Mouse (Mus musculus) liver, embryonic 12.5 days (tissue): ENCODE data around the gene Tmem9b. TPM values are rescaled to one million over a fixed set of nuclear protein-coding genes. Genes with fewer than 3 reads are reported as not detected.

Source experiments
- ATAC-seq: fragments of 200-750 bp; cut with Nextera tagmentation; 2 replicates; pipeline ENCODE4 v1.8.0; 2017; ENCODE audit warnings: moderate number of reproducible peaks, mild to moderate bottlenecking, moderate library complexity
- H3K27ac ChIP-seq: fragments of 300-500 bp; sonication (generic); 2 replicates; pipeline ENCODE4 v1.5.1; 2016; ENCODE audit warnings: mild to moderate bottlenecking
- H3K27me3 ChIP-seq: fragments of 300-500 bp; sonication (generic); replicated peaks from 2 replicates; pipeline ENCODE4 v1.6.1; 2016; ENCODE audit warnings: mild to moderate bottlenecking, moderate library complexity
- H3K36me3 ChIP-seq: fragments of 300-500 bp; sonication (generic); 2 replicates; pipeline ENCODE4 v1.6.1; 2016; ENCODE audit warnings: mild to moderate bottlenecking, moderate library complexity
- H3K4me1 ChIP-seq: fragments of 300-500 bp; sonication (generic); 2 replicates; pipeline ENCODE4 v1.6.1; 2016
- H3K4me2 ChIP-seq: fragments of 300-500 bp; sonication (generic); 2 replicates; pipeline ENCODE4 v1.6.1; 2016; ENCODE audit warnings: mild to moderate bottlenecking, moderate library complexity
- H3K4me3 ChIP-seq: fragments of 300-500 bp; sonication (generic); 2 replicates; pipeline ENCODE4 v1.5.1; 2016; ENCODE audit warnings: mild to moderate bottlenecking, moderate library complexity
- H3K9ac ChIP-seq: fragments of 300-500 bp; sonication (generic); 2 replicates; pipeline ENCODE4 v1.6.1; 2016; ENCODE audit warnings: mild to moderate bottlenecking, moderate library complexity
- H3K9me3 ChIP-seq: fragments of 300-500 bp; sonication (generic); replicated peaks from 2 replicates; pipeline ENCODE4 v1.6.1; 2016; ENCODE audit warnings: mild to moderate bottlenecking, moderate library complexity
- WGBS: fragments of 180-500 bp; shearing (Covaris S2); methylation state at CpG from one replicate; pipeline ENCODE4 v1.1.7; 2016; ENCODE audit not compliant: insufficient replicate concordance; 5-methylcytosine and 5-hydroxymethylcytosine counted together
- polyA plus RNA-seq: library from polyadenylated mRNA; unstranded; fragments of >200 nt; fragmentation: Nextera tagmentation; extraction: Ambion mirVana; gene quantifications from 2 replicates; pipeline ENCODE4 v1.2.1, GENCODE M21; 2016

The Tmem9b gene
- polyA plus RNA-seq, 1 experiment from 2014 or later, result 38.8 TPM

DNA sequence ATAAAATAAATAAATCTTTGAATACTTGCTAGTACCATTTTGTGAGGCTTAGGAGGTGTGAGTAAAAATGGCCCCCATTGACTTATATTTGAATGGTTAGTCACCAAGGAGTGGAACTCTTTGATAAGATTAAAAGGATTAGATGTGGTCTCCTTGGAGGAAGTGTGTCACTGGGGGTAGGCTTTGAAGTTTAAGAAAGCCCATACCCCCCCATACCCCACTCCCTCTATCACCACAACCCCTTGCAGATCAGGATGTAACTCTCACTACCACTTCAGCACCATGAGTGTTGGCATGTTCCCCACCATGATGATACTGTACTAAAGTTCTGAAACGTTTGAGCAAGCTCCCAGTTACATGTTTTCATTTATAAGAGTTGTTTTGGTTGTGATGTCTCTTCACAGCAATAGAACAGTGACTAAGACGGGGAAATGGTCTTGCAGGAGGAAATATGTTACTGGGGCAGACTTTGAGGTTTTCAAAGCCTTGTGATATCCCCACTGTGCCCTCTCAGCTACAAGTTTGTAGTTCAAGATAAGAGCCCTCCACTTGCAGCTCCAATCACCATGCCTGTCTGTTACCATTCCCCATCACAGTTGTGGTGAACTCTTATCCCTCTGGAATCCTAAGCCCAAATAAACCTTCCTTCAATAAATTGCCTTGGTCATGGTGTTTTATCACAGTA lies 16.2 kb upstream of the Tmem9b start:
- WGBS, result 14% methylated on average over 2 of the region's 2 CpGs
- Histone ChIP-seq H3K4me1 (peaks cover 31% of the 10 kb centered on the region), H3K27ac (no peak overlapping the region)

DNA sequence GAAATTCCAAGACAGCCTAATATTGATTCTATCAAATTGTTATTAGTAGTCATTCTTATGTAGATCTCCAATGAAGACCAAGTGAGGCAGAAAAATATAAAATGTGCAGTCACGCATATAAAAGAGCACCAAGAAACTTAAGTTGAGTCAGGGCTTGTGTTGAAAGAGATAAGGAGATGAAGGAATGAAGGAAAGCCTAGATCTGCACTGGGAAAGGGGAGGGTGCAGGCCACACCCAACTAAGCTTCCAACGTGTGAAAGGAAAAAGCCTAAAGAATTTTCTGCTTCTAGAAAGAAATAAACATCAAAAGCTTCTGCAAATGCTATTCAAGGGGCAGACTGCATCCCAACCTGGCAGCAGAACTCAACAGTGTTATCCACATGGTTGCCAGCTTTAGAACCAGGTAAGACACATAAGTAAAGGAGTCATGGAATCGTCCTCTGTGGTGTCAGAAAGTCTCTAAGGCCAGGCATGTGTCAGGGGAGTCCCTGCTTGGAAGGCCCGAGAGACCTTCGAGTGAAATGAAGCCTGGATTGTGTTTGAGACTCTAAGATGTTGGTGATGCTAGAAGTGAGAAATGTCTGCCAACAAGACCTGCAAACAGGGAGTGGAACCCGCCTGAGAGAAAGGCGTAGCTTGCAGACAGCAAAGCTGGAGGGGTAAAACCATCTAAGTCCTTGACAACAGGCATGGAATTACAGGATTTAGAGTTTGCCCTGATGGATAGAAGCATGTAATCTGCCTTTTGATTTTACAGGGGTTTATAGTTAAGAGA lies 15.1 kb upstream of the Tmem9b start:
- peak; percentile 93 for ATAC-seq
- Histone ChIP-seq H3K9ac (no peak overlapping the region), H3K9me3 (no peaks in the 10 kb centered on the region), H3K36me3 (no peaks in the 10 kb centered on the region), H3K4me3 (no peak overlapping the region), H3K27me3 (no peaks in the 10 kb centered on the region), H3K4me1 (peaks cover 31% of the 10 kb centered on the region), H3K27ac (peak overlapping the region; percentile 69), H3K4me2 (peak overlapping the region; percentile 47)
- WGBS, result 56% methylated on average over 7 of the region's 7 CpGs

More for the DNA sequence above, 16.2 kb upstream of the Tmem9b start:
- Histone ChIP-seq H3K9ac (no peak overlapping the region), H3K9me3 (no peaks in the 10 kb centered on the region), H3K4me3 (no peak overlapping the region), H3K27me3 (no peaks in the 10 kb centered on the region), H3K4me2 (0 out of 2 replicates have a peak overlapping the region, but pooled peaks have one; percentile 4), H3K36me3 (no peaks in the 10 kb centered on the region)
- ATAC-seq, result peak; percentile 57; the same call in 1 of the 2 replicates

DNA sequence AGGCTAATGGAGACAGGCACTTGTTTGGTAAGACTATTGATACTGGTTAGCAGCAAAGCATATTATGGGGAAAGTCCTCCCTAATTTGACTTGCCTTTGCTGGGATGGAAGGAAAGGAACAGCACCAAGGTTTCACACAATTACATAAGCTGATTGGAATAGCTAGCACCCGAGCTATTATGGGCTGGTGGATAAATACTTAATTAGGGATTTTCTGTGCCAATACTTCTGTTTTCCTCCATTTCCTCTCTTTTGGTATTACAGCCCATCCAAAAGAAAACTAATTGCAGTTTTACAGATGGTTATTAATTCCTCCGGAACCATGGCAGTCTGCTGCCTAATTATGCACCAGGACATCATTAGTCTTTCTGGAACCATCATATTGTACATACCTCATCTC lies 11.3 kb upstream of the Tmem9b start:
- Histone ChIP-seq H3K4me3 (no peak overlapping the region), H3K36me3 (no peaks in the 10 kb centered on the region), H3K27me3 (no peaks in the 10 kb centered on the region; the same call in 1 of the 2 replicates), H3K9ac (no peak overlapping the region), H3K27ac (no peak overlapping the region), H3K4me2 (no peak overlapping the region), H3K4me1 (peaks cover 34% of the 10 kb centered on the region), H3K9me3 (no peaks in the 10 kb centered on the region)
- WGBS, result 70% methylated on average over 2 of the region's 2 CpGs
- no peak for ATAC-seq

DNA sequence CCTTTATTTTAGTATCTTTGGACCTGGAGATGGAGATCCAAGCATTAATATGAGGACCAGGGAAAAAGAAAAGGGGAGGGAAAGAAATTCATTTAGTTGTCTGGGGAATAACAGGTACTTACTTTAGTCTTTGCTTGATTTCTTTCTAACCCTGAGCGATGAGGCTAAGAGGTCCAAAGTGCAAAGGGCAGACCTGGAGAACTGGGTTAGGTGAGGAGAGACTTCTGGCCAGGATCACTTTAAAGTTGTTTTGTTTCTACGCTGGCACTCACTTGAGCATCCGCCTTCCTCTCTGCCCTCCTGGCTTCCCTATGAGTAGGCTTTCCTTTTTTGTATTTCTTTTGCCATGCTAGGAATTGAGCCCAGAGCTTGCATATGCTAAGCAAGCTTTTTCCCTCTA lies 3.6 kb upstream of the Tmem9b start:
- ATAC-seq, result no peak
- 83% methylated on average over 3 of the region's 3 CpGs for WGBS
- no peaks in the 10 kb centered on the region for H3K36me3 ChIP-seq
- H3K4me2 ChIP-seq, result no peak overlapping the region
- no peaks in the 10 kb centered on the region for H3K9me3 ChIP-seq
- H3K27me3 ChIP-seq, result peaks cover 2% of the 10 kb centered on the region; the same call in 1 of the 2 replicates
- H3K9ac ChIP-seq, result no peak overlapping the region
- H3K27ac ChIP-seq, result no peak overlapping the region
- peaks cover 25% of the 10 kb centered on the region for H3K4me1 ChIP-seq
- H3K4me3 ChIP-seq, result no peak overlapping the region

- Histone ChIP-seq H3K36me3 (peaks cover under 1% of the 10 kb centered on the region; the same call in 1 of the 2 replicates), H3K9me3 (no peaks in the 10 kb centered on the region), H3K4me3 (no peak overlapping the region), H3K27me3 (0 out of 2 replicates have a peak, but pooled peaks cover 2% of the 10 kb centered on the region), H3K9ac (no peak overlapping the region), H3K27ac (no peak overlapping the region), H3K4me1 (peaks cover 33% of the 10 kb centered on the region), H3K4me2 (no peak overlapping the region)
- ATAC-seq, result no peak
- 77% methylated on average over 8 of the region's 8 CpGs for WGBS
These were observed 1.4 kb upstream of the Tmem9b start for GRCm38 (mm10) chr7:109754034-109754433.

- H3K36me3 ChIP-seq, result peaks cover 5% of the 10 kb centered on the region
These were observed 1.2 kb downstream of the Tmem9b start for GRCm38 (mm10) chr7:109751427-109752007.

GRCm38 (mm10) chr7:109747747-109748146 lies 4.9 kb downstream of the Tmem9b start:
- ATAC-seq, result no peak
- no peak overlapping the region for H3K4me2 ChIP-seq
- H3K27me3 ChIP-seq, result no peaks in the 10 kb centered on the region
- no peak overlapping the region for H3K4me3 ChIP-seq
- H3K9me3 ChIP-seq, result no peaks in the 10 kb centered on the region
- 73% methylated on average over 1 of the region's 1 CpGs for WGBS
- H3K9ac ChIP-seq, result no peak overlapping the region
- H3K36me3 ChIP-seq, result peaks cover 38% of the 10 kb centered on the region
- no peak overlapping the region for H3K27ac ChIP-seq
- peaks cover 18% of the 10 kb centered on the region for H3K4me1 ChIP-seq

More at GRCm38 (mm10) chr7:109751427-109752007, 1.2 kb downstream of the Tmem9b start:
- peak overlapping the region; percentile 91 for H3K27ac ChIP-seq
- H3K4me2 ChIP-seq, result peak overlapping the region; percentile 94
- H3K9ac ChIP-seq, result peak overlapping the region; percentile 93
- no peaks in the 10 kb centered on the region for H3K9me3 ChIP-seq
- peaks cover 33% of the 10 kb centered on the region for H3K4me1 ChIP-seq
- peak overlapping the region; percentile 95 for H3K4me3 ChIP-seq
- peak; percentile 59 for ATAC-seq
- 2% methylated on average over 13 of the region's 13 CpGs for WGBS
- H3K27me3 ChIP-seq, result no peaks in the 10 kb centered on the region

- Histone ChIP-seq H3K4me2 (no peak overlapping the region), H3K36me3 (peaks cover 64% of the 10 kb centered on the region), H3K4me1 (0 out of 2 replicates have a peak, but pooled peaks cover 2% of the 10 kb centered on the region), H3K27ac (no peak overlapping the region), H3K9ac (no peak overlapping the region), H3K27me3 (no peaks in the 10 kb centered on the region), H3K9me3 (no peaks in the 10 kb centered on the region), H3K4me3 (no peak overlapping the region)
- 86% methylated on average over 4 of the region's 4 CpGs for WGBS
- ATAC-seq, result no peak
These were observed 11.0 kb downstream of the Tmem9b start for GRCm38 (mm10) chr7:109741703-109742102.

DNA sequence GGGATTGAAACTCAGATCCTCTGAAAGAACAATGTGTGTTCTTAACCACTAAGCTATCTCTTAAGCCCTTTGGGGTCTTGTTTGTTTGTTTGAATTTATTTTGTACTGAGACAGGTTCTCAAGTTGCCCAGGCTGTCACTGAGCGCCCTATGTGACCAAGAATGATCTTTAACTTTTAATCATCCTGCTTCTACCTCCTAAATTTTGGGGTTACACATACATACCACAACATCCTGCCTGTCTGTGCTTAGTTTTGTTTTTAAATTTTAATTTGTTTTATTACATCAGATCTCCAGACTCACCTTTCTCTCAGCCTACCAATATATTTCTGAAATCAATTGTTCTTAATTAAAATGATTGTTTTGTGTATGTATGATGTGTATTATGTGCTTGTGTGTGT lies 11.6 kb downstream of the Tmem9b start:
- Histone ChIP-seq H3K9ac (no peak overlapping the region), H3K27me3 (no peaks in the 10 kb centered on the region), H3K4me1 (0 out of 2 replicates have a peak, but pooled peaks cover 1% of the 10 kb centered on the region), H3K4me3 (no peak overlapping the region), H3K9me3 (no peaks in the 10 kb centered on the region), H3K36me3 (peaks cover 66% of the 10 kb centered on the region), H3K27ac (no peak overlapping the region), H3K4me2 (no peak overlapping the region)
- 82% methylated on average over 1 of the region's 1 CpGs for WGBS
- no peak for ATAC-seq

GRCm38 (mm10) chr7:109739822-109740370 lies 12.8 kb downstream of the Tmem9b start:
- no peak overlapping the region for H3K27ac ChIP-seq
- H3K4me3 ChIP-seq, result no peak overlapping the region
- peaks cover 66% of the 10 kb centered on the region for H3K36me3 ChIP-seq
- no peaks in the 10 kb centered on the region for H3K9me3 ChIP-seq
- WGBS, result 67% methylated on average over 5 of the region's 5 CpGs
- no peaks in the 10 kb centered on the region for H3K27me3 ChIP-seq
- no peak for ATAC-seq
- no peaks in the 10 kb centered on the region for H3K4me1 ChIP-seq
- H3K4me2 ChIP-seq, result no peak overlapping the region
- no peak overlapping the region for H3K9ac ChIP-seq

DNA sequence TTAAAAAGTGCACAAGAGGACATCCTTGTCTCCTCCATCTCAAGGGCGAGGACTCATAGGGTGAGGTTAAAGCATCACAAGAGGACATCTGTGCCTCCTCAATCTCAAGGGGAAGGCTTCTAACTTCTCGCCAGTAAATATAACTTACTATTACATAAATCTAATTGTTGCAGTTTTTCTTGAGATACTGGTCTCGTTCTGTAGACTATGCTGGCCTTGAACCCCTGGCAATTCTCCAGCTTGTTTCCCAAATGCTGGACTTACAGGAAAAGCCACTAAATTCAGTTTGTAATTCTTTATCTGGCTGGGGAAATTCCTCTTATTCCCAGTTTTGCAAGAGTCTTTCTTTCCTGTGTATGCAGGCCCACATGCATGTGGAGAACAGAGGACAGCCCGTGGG lies 17.9 kb downstream of the Tmem9b start:
- Histone ChIP-seq H3K9me3 (no peaks in the 10 kb centered on the region), H3K27ac (no peak overlapping the region), H3K4me1 (no peaks in the 10 kb centered on the region), H3K4me3 (no peak overlapping the region), H3K27me3 (no peaks in the 10 kb centered on the region), H3K36me3 (peaks cover 29% of the 10 kb centered on the region), H3K9ac (no peak overlapping the region), H3K4me2 (no peak overlapping the region)
- ATAC-seq, result no peak
- 77% methylated on average over 4 of the region's 4 CpGs for WGBS

DNA sequence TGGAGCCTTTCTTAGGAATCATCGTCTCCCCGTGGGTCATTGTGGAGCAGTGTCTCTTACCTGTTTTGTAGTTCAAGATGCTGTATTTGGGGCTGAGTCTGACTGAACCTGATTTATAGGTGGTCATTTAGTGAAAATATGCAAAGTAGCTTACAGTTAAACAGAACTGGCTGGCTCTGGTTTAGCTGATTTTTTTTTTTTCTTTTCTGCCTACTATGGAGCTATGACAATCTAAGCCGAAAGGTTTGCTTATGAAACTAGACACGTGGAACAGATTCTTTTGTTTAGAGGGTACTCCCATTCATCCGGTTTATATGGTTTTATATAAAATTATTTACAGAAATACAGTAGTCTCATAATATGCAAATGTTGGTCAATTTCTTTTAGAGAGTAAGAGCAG lies 21.0 kb downstream of the Tmem9b start, which contains the start of gene Ascl3:
Ascl3 (minus strand) TSS at position 101 of the 400 bp plus-strand sequence.
- ATAC-seq, result no peak
- no peaks in the 10 kb centered on the region for H3K4me1 ChIP-seq
- no peaks in the 10 kb centered on the region for H3K27me3 ChIP-seq
- 86% methylated on average over 5 of the region's 5 CpGs for WGBS
- H3K27ac ChIP-seq, result no peak within 1 kb of the TSS
- H3K36me3 ChIP-seq, result peaks cover 21% of the 10 kb centered on the region
- no peak within 1 kb of the TSS for H3K9ac ChIP-seq
- no peak within 1 kb of the TSS for H3K4me3 ChIP-seq
- H3K9me3 ChIP-seq, result no peaks in the 10 kb centered on the region
- no peak within 1 kb of the TSS for H3K4me2 ChIP-seq
